Mouse (Mus musculus) hindbrain, embryonic 11.5 days (tissue): ENCODE results near the gene Rnf168. TPM values are rescaled to one million over a fixed set of nuclear protein-coding genes. Genes with fewer than 3 reads are reported as not detected.
"Not testable (repeated sequence)": the region's sequence is repeated elsewhere in the genome, so short reads cannot be mapped to it uniquely, and the experiment has no call there.

Source experiments
- ATAC-seq: fragments of 200-750 bp; cut with Nextera tagmentation; 2 replicates; pipeline ENCODE4 v1.8.0; 2017; ENCODE audit warnings: mild to moderate bottlenecking, moderate TSS enrichment, moderate library complexity; ENCODE audit not compliant: low FRiP score
- DNase-seq: peaks from one replicate; pipeline ENCODE4 v3.0.0-alpha.2; 2015; ENCODE audit warnings: low spot score
- H3K27ac ChIP-seq: fragments of 300-500 bp; sonication (generic); 2 replicates; pipeline ENCODE4 v1.5.1; 2014; ENCODE audit warnings: mild to moderate bottlenecking, low read depth, low read length
- H3K27me3 ChIP-seq: fragments of 300-500 bp; sonication (generic); 2 replicates; pipeline ENCODE4 v1.6.1; 2014; ENCODE audit warnings: mild to moderate bottlenecking, low read length, moderate library complexity, mixed read lengths; ENCODE audit not compliant: control insufficient read depth, insufficient read depth
- H3K36me3 ChIP-seq: fragments of 300-500 bp; sonication (generic); 2 replicates; pipeline ENCODE4 v1.6.1; 2014; ENCODE audit warnings: mild to moderate bottlenecking, low read length, moderate library complexity, mixed read lengths; ENCODE audit not compliant: control insufficient read depth, insufficient read depth
- H3K4me1 ChIP-seq: fragments of 300-500 bp; sonication (generic); replicated peaks from 2 replicates; pipeline ENCODE4 v1.6.1; 2014; ENCODE audit warnings: low read length, mixed read lengths; ENCODE audit not compliant: control insufficient read depth, insufficient read depth
- H3K4me2 ChIP-seq: fragments of 300-500 bp; sonication (generic); replicated peaks from 2 replicates; pipeline ENCODE4 v1.6.1; 2014; ENCODE audit warnings: mild to moderate bottlenecking, low read depth, low read length
- H3K4me3 ChIP-seq: fragments of 300-500 bp; sonication (generic); 2 replicates; pipeline ENCODE4 v1.5.1; 2014; ENCODE audit warnings: low read depth, low read length
- H3K9ac ChIP-seq: fragments of 300-500 bp; sonication (generic); 2 replicates; pipeline ENCODE4 v1.6.1; 2014; ENCODE audit warnings: low read depth, low read length
- H3K9me3 ChIP-seq: fragments of 300-500 bp; sonication (generic); 2 replicates; pipeline ENCODE4 v1.6.1; 2016; ENCODE audit warnings: low read length; ENCODE audit not compliant: control insufficient read depth
- WGBS: fragments of 180-500 bp; shearing (Covaris S2); extraction: QIAGEN DNeasy Blood & Tissue Kit; methylation state at CpG from one replicate; pipeline ENCODE4 v1.1.7; 2014; 5-methylcytosine and 5-hydroxymethylcytosine counted together
- polyA plus RNA-seq: library from polyadenylated mRNA; unstranded; fragments of >200 nt; fragmentation: Nextera tagmentation; extraction: Ambion mirVana; gene quantifications from 2 replicates; pipeline ENCODE4 v1.2.1, GENCODE M21; 2014

The Rnf168 gene
- polyA plus RNA-seq, 1 experiment from 2014 or later, result 31.1 TPM

DNA sequence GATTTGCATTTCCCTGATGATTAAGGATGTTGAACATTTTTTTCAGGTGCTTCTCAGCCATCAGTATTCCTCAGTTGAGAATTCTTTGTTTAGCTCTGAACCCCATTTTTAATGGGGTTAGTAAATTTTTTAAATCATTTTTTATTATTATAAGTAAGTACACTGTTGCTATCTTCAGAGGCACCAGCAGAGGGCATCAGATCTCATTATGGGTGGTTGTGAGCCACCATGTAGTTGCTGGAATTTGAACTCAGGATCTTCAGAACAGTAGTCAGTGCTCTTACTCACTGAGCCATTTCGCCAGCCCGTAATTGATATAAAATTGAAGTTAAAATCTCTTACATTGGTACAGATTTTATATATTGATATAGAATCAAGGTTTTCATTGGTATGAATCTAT lies 13.0 kb upstream of the Rnf168 start:
- H3K9me3 ChIP-seq, H3K4me1 ChIP-seq, H3K4me2 ChIP-seq, H3K36me3 ChIP-seq, H3K4me3 ChIP-seq, DNase-seq, H3K9ac ChIP-seq, ATAC-seq, H3K27me3 ChIP-seq, H3K27ac ChIP-seq: not testable (repeated sequence)
- 78% methylated on average over 2 of the region's 2 CpGs for WGBS

DNA sequence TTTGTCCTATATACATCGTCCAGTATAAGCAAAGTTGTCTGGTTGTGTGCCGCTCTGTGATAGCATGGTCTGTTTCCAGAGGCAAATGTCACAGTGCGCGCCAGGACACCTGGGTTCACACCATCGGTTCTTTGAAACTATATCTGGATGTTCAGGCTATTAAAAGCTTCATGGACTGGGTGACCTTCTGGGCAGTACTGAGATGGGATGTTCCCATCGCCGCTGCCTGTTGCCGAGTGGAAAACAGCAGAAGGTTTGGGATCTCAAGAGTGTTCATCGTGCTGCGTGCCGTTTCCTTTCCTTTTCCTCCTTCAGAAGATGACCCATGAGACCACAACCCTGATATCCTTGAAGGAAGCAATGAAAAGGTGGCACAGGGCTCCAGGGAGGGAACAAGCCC lies 6.0 kb upstream of the Rnf168 start, which contains the start of gene Smco1:
TSS of gene Smco1 (plus strand) at position 178 of the 400 bp plus-strand sequence.
- Histone ChIP-seq H3K4me2 (no peak within 1 kb of the TSS), H3K27me3 (no peaks in the 10 kb centered on the region), H3K9ac (no peak within 1 kb of the TSS), H3K36me3 (no peaks in the 10 kb centered on the region), H3K9me3 (no peaks in the 10 kb centered on the region), H3K27ac (no peak within 1 kb of the TSS), H3K4me1 (no peaks in the 10 kb centered on the region), H3K4me3 (no peak within 1 kb of the TSS)
- WGBS, result 91% methylated on average over 11 of the region's 11 CpGs
- no peak for DNase-seq
- no peak for ATAC-seq

DNA sequence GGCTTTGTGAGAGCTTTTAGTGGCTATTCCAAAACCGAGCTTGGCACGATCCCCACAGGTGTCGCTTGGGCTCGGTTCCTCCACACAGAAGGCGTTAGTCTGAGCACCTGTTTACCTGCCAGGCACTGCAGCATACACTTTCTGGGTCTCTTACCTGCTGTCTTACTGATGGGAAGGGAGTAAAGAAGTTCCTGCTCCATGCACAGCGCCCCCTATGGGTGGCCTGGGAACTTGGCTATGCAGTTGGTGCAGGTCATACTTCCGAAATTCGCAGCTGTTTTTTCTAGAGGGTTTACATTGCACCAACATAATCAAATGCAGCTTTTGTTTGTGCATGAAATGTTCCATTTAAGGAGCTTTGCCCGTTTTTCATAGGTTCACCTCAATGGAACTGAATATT lies 3.9 kb upstream of the Rnf168 start:
- ATAC-seq (no peak), DNase-seq (peak; percentile 20)
- no peak overlapping the region for H3K4me3 ChIP-seq
- no peaks in the 10 kb centered on the region for H3K4me1 ChIP-seq
- H3K9me3 ChIP-seq, result no peaks in the 10 kb centered on the region
- H3K27ac ChIP-seq, result no peak overlapping the region
- no peaks in the 10 kb centered on the region for H3K27me3 ChIP-seq
- no peaks in the 10 kb centered on the region for H3K36me3 ChIP-seq
- WGBS, result 49% methylated on average over 9 of the region's 9 CpGs
- no peak overlapping the region for H3K4me2 ChIP-seq
- H3K9ac ChIP-seq, result no peak overlapping the region

DNA sequence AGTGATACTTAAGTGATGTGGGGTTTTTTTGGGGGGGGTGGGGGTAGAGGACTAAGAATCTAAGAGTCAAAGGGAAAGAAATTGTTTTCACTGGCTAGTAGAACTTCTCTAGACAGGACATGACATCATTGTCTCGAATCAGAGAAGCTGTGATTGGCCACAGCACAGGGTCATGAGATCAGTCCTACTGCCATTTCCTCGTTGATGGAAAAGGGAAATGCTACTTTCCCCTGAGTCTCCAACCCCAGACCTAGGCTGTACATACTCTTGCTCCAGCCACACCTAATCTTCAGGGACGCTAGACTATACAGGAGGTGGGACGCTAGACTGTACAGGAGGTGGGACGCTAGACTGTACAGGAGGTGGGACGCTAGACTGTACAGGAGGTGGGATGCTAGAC lies 2.2 kb upstream of the Rnf168 start:
- ATAC-seq (no peak), DNase-seq (no peak)
- Histone ChIP-seq H3K27me3 (no peaks in the 10 kb centered on the region), H3K4me3 (no peak overlapping the region), H3K36me3 (no peaks in the 10 kb centered on the region), H3K4me1 (no peaks in the 10 kb centered on the region), H3K9ac (no peak overlapping the region), H3K9me3 (no peaks in the 10 kb centered on the region), H3K27ac (no peak overlapping the region), H3K4me2 (no peak overlapping the region)
- WGBS, result 88% methylated on average over 6 of the region's 6 CpGs

DNA sequence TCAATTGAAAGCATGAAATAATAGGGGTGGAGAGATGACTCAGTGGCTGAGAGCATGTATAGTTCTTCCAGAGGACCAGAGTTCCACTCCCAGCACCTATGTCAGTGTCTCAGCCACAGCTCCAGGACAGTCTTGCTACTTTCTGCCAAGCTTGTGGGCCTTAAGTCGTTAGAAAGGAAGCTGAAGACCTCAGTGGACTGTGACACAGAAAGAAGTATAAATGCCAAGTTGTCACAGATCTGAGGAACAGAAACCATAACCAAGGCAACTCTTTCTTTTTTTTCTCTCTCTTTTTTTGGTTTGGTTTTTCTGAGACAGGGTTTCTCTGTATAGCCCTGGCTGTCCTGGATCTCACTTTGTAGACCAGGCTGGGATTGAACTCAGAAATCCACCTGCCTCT lies 1.4 kb upstream of the Rnf168 start:
- DNase-seq, result no peak
- H3K4me2 ChIP-seq, result no peak overlapping the region
- H3K4me1 ChIP-seq, result no peaks in the 10 kb centered on the region
- H3K27ac ChIP-seq, result no peak overlapping the region
- no peak overlapping the region for H3K4me3 ChIP-seq
- H3K9ac ChIP-seq, result no peak overlapping the region
- no peaks in the 10 kb centered on the region for H3K27me3 ChIP-seq
- WGBS, result 73% methylated on average over 1 of the region's 1 CpGs
- H3K36me3 ChIP-seq, result no peaks in the 10 kb centered on the region
- H3K9me3 ChIP-seq, result no peaks in the 10 kb centered on the region
- ATAC-seq, result no peak

DNA sequence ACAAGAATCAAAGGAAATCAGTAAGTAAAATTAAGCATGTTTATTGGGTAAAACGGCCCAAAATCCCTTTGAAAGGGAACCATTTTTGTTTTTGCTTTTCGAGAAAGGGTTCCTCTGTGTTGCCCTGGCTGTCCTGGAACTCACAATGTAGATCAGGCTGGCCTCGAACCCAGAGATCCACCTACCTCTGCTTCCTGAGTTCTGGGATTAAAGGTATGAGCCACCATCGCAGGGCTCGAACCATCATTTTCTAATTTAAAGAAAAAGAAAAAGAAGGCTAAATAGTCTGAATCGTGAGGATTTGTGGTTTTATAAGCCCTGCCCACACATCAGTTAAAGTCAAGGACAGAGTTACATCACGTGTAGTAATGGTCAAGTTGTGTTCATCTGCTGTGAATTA lies 1.1 kb downstream of the Rnf168 start:
- ATAC-seq, result no peak
- no peak for DNase-seq
- no peaks in the 10 kb centered on the region for H3K9me3 ChIP-seq
- peak overlapping the region; percentile 67 for H3K4me2 ChIP-seq
- H3K27me3 ChIP-seq, result no peaks in the 10 kb centered on the region
- H3K27ac ChIP-seq, result peak overlapping the region; percentile 86; the same call in 1 of the 2 replicates
- WGBS, result 59% methylated on average over 7 of the region's 7 CpGs
- 0 out of 2 replicates have a peak, but pooled peaks cover 2% of the 10 kb centered on the region for H3K36me3 ChIP-seq
- H3K4me1 ChIP-seq, result no peaks in the 10 kb centered on the region
- H3K4me3 ChIP-seq, result peak overlapping the region; percentile 75
- peak overlapping the region; percentile 88 for H3K9ac ChIP-seq

DNA sequence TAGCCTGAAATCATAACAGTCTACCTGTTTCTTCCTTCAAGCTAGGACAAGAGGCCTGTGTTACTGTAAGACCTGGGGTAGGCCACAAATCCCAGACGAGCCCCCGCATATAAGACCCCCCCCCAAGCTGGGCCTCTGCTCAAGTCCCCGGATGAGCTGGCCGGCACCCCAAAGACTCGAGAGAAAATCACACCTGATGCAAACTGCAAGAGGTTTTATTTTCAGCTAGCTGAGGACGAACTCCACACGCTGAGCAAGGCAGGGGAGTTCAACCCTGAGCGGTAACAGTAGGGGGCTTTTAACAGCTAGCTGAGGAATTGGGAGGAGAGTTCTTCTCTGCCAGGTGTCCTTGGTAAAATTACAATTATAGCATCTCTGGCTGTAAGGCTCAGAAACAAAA lies 3.0 kb downstream of the Rnf168 start:
- Histone ChIP-seq H3K27ac (no peak overlapping the region), H3K9ac (no peak overlapping the region), H3K4me2 (no peak overlapping the region), H3K9me3 (no peaks in the 10 kb centered on the region), H3K4me1 (no peaks in the 10 kb centered on the region), H3K4me3 (peak overlapping the region; percentile 8; the same call in 1 of the 2 replicates), H3K36me3 (0 out of 2 replicates have a peak, but pooled peaks cover 2% of the 10 kb centered on the region), H3K27me3 (no peaks in the 10 kb centered on the region)
- WGBS, result 96% methylated on average over 8 of the region's 8 CpGs
- DNase-seq (no peak), ATAC-seq (no peak)

DNA sequence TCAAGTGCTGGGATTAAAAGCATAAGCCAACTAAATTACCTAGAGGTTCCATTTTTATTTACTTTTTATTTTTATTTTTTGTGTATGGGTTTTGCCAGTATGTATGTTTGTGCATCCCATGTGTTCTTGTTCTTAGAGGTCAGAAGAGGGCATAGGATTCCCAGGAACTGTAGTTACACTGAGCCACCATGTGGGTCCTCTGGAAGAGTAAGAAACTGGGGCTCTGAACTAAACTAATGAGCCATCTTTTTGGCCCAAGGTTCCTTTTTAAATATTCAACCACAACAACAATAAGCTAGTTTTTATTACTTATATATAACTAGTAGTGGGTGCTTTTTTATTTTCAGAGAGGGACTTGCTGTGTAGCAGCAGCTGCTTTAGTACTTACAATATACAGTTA lies 5.3 kb downstream of the Rnf168 start:
- no peak for ATAC-seq
- no peak overlapping the region for H3K9ac ChIP-seq
- no peaks in the 10 kb centered on the region for H3K9me3 ChIP-seq
- no peaks in the 10 kb centered on the region for H3K27me3 ChIP-seq
- H3K4me1 ChIP-seq, result no peaks in the 10 kb centered on the region
- no peak overlapping the region for H3K4me2 ChIP-seq
- no peak overlapping the region for H3K4me3 ChIP-seq
- no peak overlapping the region for H3K27ac ChIP-seq
- no peak for DNase-seq
- peaks cover 2% of the 10 kb centered on the region; the same call in 1 of the 2 replicates for H3K36me3 ChIP-seq

DNA sequence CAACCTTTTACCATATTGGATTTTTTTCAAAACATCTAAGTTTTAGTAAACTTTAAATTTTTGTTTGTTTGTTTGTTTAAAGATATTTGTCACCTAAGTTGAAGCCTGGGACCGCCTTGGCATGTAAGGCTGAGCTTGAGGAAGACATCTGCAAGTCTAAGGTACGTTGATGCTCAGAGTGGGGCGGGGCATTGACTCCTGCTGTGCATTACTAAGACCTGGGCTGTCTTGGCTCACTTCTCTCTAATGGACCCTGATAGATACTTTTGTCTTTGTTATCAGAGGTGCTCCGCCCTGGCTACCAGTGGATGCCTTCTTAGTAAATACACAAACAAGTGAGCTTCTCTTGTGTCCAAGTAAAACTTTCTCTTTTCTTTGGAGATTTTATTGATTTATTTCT lies 14.6 kb downstream of the Rnf168 start:
- DNase-seq, result no peak
- Histone ChIP-seq H3K36me3 (peaks cover 11% of the 10 kb centered on the region), H3K27me3 (no peaks in the 10 kb centered on the region), H3K9me3 (no peaks in the 10 kb centered on the region), H3K27ac (no peak overlapping the region), H3K4me2 (no peak overlapping the region), H3K9ac (no peak overlapping the region), H3K4me3 (no peak overlapping the region), H3K4me1 (no peaks in the 10 kb centered on the region)
- ATAC-seq, result no peak
- WGBS, result 95% methylated on average over 4 of the region's 4 CpGs
